Mouse (Mus musculus) layer of hippocampus, adult 8-10 months (tissue): ENCODE measurements around the gene 1700029H14Rik. TPM values are rescaled to one million over a fixed set of nuclear protein-coding genes. Genes with fewer than 3 reads are reported as not detected.

Source experiments
- DNase-seq, 2 experiments: peaks; one replicate each; pipeline ENCODE4 v3.0.0; 2022; ENCODE audit warnings: low spot score in 2 of 2
- total RNA-seq, 4 experiments: library from RNA; stranded (reverse); gene quantifications; 2 replicates each; pipeline ENCODE4 v1.2.4; 2022

Gene 1700029H14Rik
- total RNA-seq, 4 experiments from 2014 or later = not detected

GRCm38 (mm10) chr8:13506849-13507248 is 55.4 kb downstream of the 1700029H14Rik start:
- DNase-seq = no peak

GRCm38 (mm10) chr8:13504894-13505674 is 57.2 kb downstream of the 1700029H14Rik start:
- no peak for DNase-seq

- DNase-seq = no peak
Measured at GRCm38 (mm10) chr8:13503936-13504606, 58.2 kb downstream of the 1700029H14Rik start.

- no peak for DNase-seq
Measured at GRCm38 (mm10) chr8:13501221-13501620, 61.0 kb downstream of the 1700029H14Rik start.

Other genes starting within 250 kb of the 1700029H14Rik start
- gene Tfdp1, start 223.7 kb downstream of the 1700029H14Rik start, total RNA-seq = 10 to 100 TPM; 58.4 to 71.6 (median 67.4) TPM
- gene Atp4b, start 165.6 kb downstream of the 1700029H14Rik start, total RNA-seq = not detected
- not detected for gene Grk1, start 157.4 kb downstream of the 1700029H14Rik start, total RNA-seq
- 1 to 10 TPM; 4.9 to 6.8 (median 6.1) TPM for gene Tmem255b, start 127.3 kb downstream of the 1700029H14Rik start, total RNA-seq
- 100 to 1,000 TPM in 2 of 4 experiments, 10 to 100 TPM in 2; 84.4 to 105 (median 93.8) TPM for gene Gas6, start 68.0 kb downstream of the 1700029H14Rik start, total RNA-seq
- 10 to 100 TPM; 62.7 to 74.3 (median 68.2) TPM for gene Rasa3, start 115.1 kb upstream of the 1700029H14Rik start, total RNA-seq
- gene Cfap97d2, start 143.4 kb upstream of the 1700029H14Rik start, total RNA-seq = 1 to 10 TPM; 1.8 to 3.6 (median 2.7) TPM
- gene Cdc16, start 195.2 kb upstream of the 1700029H14Rik start, total RNA-seq = 10 to 100 TPM; 46.6 to 56.9 (median 55.6) TPM
- gene Upf3a, start 223.2 kb upstream of the 1700029H14Rik start, total RNA-seq = 10 to 100 TPM; 25.5 to 36.6 (median 32.5) TPM